Mouse (Mus musculus): Measurements from ENCODE around the gene Tgfb3. TPM values are rescaled to one million over a fixed set of nuclear protein-coding genes. Genes with fewer than 3 reads are reported as not detected.
A peak's percentile ranks its signal among the peaks of the same experiment; 100 is the strongest.

Tgfb3 gene
- polyA plus RNA-seq, 1 experiment = 4.4 TPM

GRCm38 (mm10) chr12:86085873-86086272 lies 7.0 kb upstream of the Tgfb3 start:
- Histone ChIP-seq H3K27me3 (ENCODE audit: control insufficient read depth, insufficient read depth, low read length) (no peaks in the 10 kb centered on the region), H3K36me3 (ENCODE audit: control insufficient read depth, insufficient read depth, low read length) (peaks cover 2% of the 10 kb centered on the region), H3K4me3 (ENCODE audit: control insufficient read depth, low read depth, low read length) (peak overlapping the region; percentile 71), H3K4me1 (ENCODE audit: control insufficient read depth, insufficient read depth, low read length) (peaks cover 13% of the 10 kb centered on the region), H3K27ac (ENCODE audit: control insufficient read depth, insufficient read depth, low read depth, low read length) (no peak overlapping the region)
- TF ChIP-seq CTCF (IDR thresholded peaks at IDR 0.05; ENCODE audit: control insufficient read depth, insufficient read depth, insufficient replicate concordance, low read depth, low read length) (no peak), POLR2A (IDR thresholded peaks at IDR 0.05; ENCODE audit: control insufficient read depth, low read depth, low read length) (no peak)

GRCm38 (mm10) chr12:86082481-86083012 lies 3.7 kb upstream of the Tgfb3 start, which contains the start of gene Ift43:
Gene Ift43, plus strand, starts transcription at chr12:86082541.
- peak within 1 kb of the TSS; percentile 88 for H3K27ac ChIP-seq (ENCODE audit: control insufficient read depth, insufficient read depth, low read depth, low read length)
- peaks cover 2% of the 10 kb centered on the region for H3K36me3 ChIP-seq (ENCODE audit: control insufficient read depth, insufficient read depth, low read length)
- TF ChIP-seq CTCF (IDR thresholded peaks at IDR 0.05; ENCODE audit: control insufficient read depth, insufficient read depth, insufficient replicate concordance, low read depth, low read length) = no peak
- peak; percentile 84; the same call in 1 of the 2 replicates for TF ChIP-seq POLR2A (IDR thresholded peaks at IDR 0.05; ENCODE audit: control insufficient read depth, low read depth, low read length)
- peak within 1 kb of the TSS; percentile 99 for H3K4me3 ChIP-seq (ENCODE audit: control insufficient read depth, low read depth, low read length)
- H3K4me1 ChIP-seq (ENCODE audit: control insufficient read depth, insufficient read depth, low read length) = peaks cover 26% of the 10 kb centered on the region
- peaks cover 5% of the 10 kb centered on the region; the same call in 1 of the 2 replicates for H3K27me3 ChIP-seq (ENCODE audit: control insufficient read depth, insufficient read depth, low read length)

GRCm38 (mm10) chr12:86079202-86079667 lies 394 bp upstream of the Tgfb3 start:
- Histone ChIP-seq H3K4me3 (ENCODE audit: control insufficient read depth, low read depth, low read length) (peak overlapping the region; percentile 90), H3K36me3 (ENCODE audit: control insufficient read depth, insufficient read depth, low read length) (no peaks in the 10 kb centered on the region), H3K27ac (ENCODE audit: control insufficient read depth, insufficient read depth, low read depth, low read length) (peak overlapping the region; percentile 84), H3K4me1 (ENCODE audit: control insufficient read depth, insufficient read depth, low read length) (peaks cover 22% of the 10 kb centered on the region), H3K27me3 (ENCODE audit: control insufficient read depth, insufficient read depth, low read length) (peaks cover 5% of the 10 kb centered on the region; the same call in 1 of the 2 replicates)
- TF ChIP-seq POLR2A (IDR thresholded peaks at IDR 0.05; ENCODE audit: control insufficient read depth, low read depth, low read length) (no peak), CTCF (IDR thresholded peaks at IDR 0.05; ENCODE audit: control insufficient read depth, insufficient read depth, insufficient replicate concordance, low read depth, low read length) (peak; percentile 67; the same call in 1 of the 2 replicates)

GRCm38 (mm10) chr12:86078176-86078552 lies 677 bp downstream of the Tgfb3 start:
- peaks cover 22% of the 10 kb centered on the region for H3K4me1 ChIP-seq (ENCODE audit: control insufficient read depth, insufficient read depth, low read length)
- H3K27me3 ChIP-seq (ENCODE audit: control insufficient read depth, insufficient read depth, low read length) = peaks cover 5% of the 10 kb centered on the region; the same call in 1 of the 2 replicates
- no peak for TF ChIP-seq CTCF (IDR thresholded peaks at IDR 0.05; ENCODE audit: control insufficient read depth, insufficient read depth, insufficient replicate concordance, low read depth, low read length)
- TF ChIP-seq POLR2A (IDR thresholded peaks at IDR 0.05; ENCODE audit: control insufficient read depth, low read depth, low read length) = no peak
- no peaks in the 10 kb centered on the region for H3K36me3 ChIP-seq (ENCODE audit: control insufficient read depth, insufficient read depth, low read length)
- peak overlapping the region; percentile 90 for H3K4me3 ChIP-seq (ENCODE audit: control insufficient read depth, low read depth, low read length)
- peak overlapping the region; percentile 64; the same call in 1 of the 2 replicates for H3K27ac ChIP-seq (ENCODE audit: control insufficient read depth, insufficient read depth, low read depth, low read length)

GRCm38 (mm10) chr12:86077736-86078135 lies 1.1 kb downstream of the Tgfb3 start:
- Histone ChIP-seq H3K36me3 (ENCODE audit: control insufficient read depth, insufficient read depth, low read length) (no peaks in the 10 kb centered on the region), H3K4me3 (ENCODE audit: control insufficient read depth, low read depth, low read length) (peak overlapping the region; percentile 9), H3K4me1 (ENCODE audit: control insufficient read depth, insufficient read depth, low read length) (peaks cover 19% of the 10 kb centered on the region), H3K27ac (ENCODE audit: control insufficient read depth, insufficient read depth, low read depth, low read length) (peak overlapping the region; percentile 27; the same call in 1 of the 2 replicates), H3K27me3 (ENCODE audit: control insufficient read depth, insufficient read depth, low read length) (peaks cover 5% of the 10 kb centered on the region; the same call in 1 of the 2 replicates)
- TF ChIP-seq POLR2A (IDR thresholded peaks at IDR 0.05; ENCODE audit: control insufficient read depth, low read depth, low read length) (no peak), CTCF (IDR thresholded peaks at IDR 0.05; ENCODE audit: control insufficient read depth, insufficient read depth, insufficient replicate concordance, low read depth, low read length) (no peak)

- H3K27ac ChIP-seq (ENCODE audit: control insufficient read depth, insufficient read depth, low read depth, low read length) = peak overlapping the region; percentile 27; the same call in 1 of the 2 replicates
- H3K4me3 ChIP-seq (ENCODE audit: control insufficient read depth, low read depth, low read length) = peak overlapping the region; percentile 9
These were observed 1.5 kb downstream of the Tgfb3 start for GRCm38 (mm10) chr12:86077322-86077721.

GRCm38 (mm10) chr12:86076321-86076901 lies 2.4 kb downstream of the Tgfb3 start:
- TF ChIP-seq POLR2A (IDR thresholded peaks at IDR 0.05; ENCODE audit: control insufficient read depth, low read depth, low read length) = no peak
- no peak for TF ChIP-seq CTCF (IDR thresholded peaks at IDR 0.05; ENCODE audit: control insufficient read depth, insufficient read depth, insufficient replicate concordance, low read depth, low read length)
- no peaks in the 10 kb centered on the region for H3K36me3 ChIP-seq (ENCODE audit: control insufficient read depth, insufficient read depth, low read length)
- peaks cover 15% of the 10 kb centered on the region for H3K4me1 ChIP-seq (ENCODE audit: control insufficient read depth, insufficient read depth, low read length)
- H3K4me3 ChIP-seq (ENCODE audit: control insufficient read depth, low read depth, low read length) = peak overlapping the region; percentile 45
- peak overlapping the region; percentile 47 for H3K27ac ChIP-seq (ENCODE audit: control insufficient read depth, insufficient read depth, low read depth, low read length)
- H3K27me3 ChIP-seq (ENCODE audit: control insufficient read depth, insufficient read depth, low read length) = peaks cover 5% of the 10 kb centered on the region; the same call in 1 of the 2 replicates

More at GRCm38 (mm10) chr12:86077322-86077721, 1.5 kb downstream of the Tgfb3 start:
- Histone ChIP-seq H3K27me3 (ENCODE audit: control insufficient read depth, insufficient read depth, low read length) (peaks cover 5% of the 10 kb centered on the region; the same call in 1 of the 2 replicates), H3K36me3 (ENCODE audit: control insufficient read depth, insufficient read depth, low read length) (no peaks in the 10 kb centered on the region), H3K4me1 (ENCODE audit: control insufficient read depth, insufficient read depth, low read length) (peaks cover 16% of the 10 kb centered on the region)
- no peak for TF ChIP-seq POLR2A (IDR thresholded peaks at IDR 0.05; ENCODE audit: control insufficient read depth, low read depth, low read length)
- no peak for TF ChIP-seq CTCF (IDR thresholded peaks at IDR 0.05; ENCODE audit: control insufficient read depth, insufficient read depth, insufficient replicate concordance, low read depth, low read length)
